Mouse (Mus musculus) heart, adult 2 months (tissue): ENCODE measurements around the gene Rad21l.

Source experiments
- CTCF ChIP-seq: fragments of 200-600 bp; IDR thresholded peaks from 2 replicates; pipeline ENCODE4 v1.8.1; 2022; ENCODE audit warnings: antibody characterized with exemption, mild to moderate bottlenecking, moderate library complexity
- POLR2A ChIP-seq: fragments of 200-500 bp; IDR thresholded peaks from 2 replicates; pipeline ENCODE4 v1.6.1; 2011; ENCODE audit warnings: mild to moderate bottlenecking, low read depth, low read length, control low read depth; ENCODE audit not compliant: insufficient read depth

DNA sequence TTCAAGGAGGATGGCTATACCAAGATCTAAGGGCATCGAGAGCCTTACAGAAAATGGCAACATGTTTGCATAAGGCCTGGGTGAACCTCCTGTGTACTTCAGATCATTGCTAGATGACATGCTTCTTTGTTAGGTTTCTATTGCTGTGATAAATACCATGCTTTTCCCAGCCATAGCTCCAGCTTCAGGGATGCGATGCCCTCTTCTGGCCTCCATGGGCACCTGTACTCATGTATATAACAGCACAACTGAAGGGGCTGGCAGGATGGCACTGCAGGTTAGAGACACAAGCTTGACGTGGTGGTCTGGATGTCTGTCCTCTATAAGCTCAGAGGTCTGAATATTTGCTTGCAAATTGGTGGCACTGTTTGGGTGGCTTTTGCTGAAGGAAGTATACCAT lies 14.0 kb upstream of the Rad21l start:
- TF ChIP-seq POLR2A: no peak
- peak; percentile 61 for TF ChIP-seq CTCF
